Mouse (Mus musculus): ENCODE results near the gene Shroom3.
"Not testable (repeated sequence)": the region's sequence is repeated elsewhere in the genome, so short reads cannot be mapped to it uniquely, and the experiment has no call there.

Shroom3 gene

GRCm38 (mm10) chr5:92896725-92897280 lies 213.6 kb downstream of the Shroom3 start:
- DNase-seq (ENCODE audit: low spot score), result no peak

- DNase-seq (ENCODE audit: low spot score), result peak; percentile 80
Measured at GRCm38 (mm10) chr5:92897766-92898745, 214.8 kb downstream of the Shroom3 start.

DNA sequence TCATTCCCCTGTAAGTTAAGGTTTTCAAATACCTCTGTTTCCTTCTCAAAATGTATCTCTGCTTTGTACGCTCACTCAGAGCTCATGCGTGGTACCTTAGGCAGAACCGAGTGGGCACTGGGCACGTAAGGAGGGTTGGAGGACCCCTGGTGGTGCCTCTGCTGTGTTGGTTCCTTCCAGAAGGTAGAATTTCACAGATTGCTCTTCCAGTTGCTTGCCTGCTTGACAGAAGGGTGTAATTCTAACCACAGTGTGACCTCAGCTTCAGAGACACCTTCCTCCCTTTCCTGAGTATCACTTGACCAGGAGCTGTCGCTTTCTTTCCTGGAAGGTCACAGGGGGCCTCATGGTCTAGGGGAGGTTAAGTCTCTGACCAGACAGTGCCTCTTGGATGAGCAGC lies 217.2 kb downstream of the Shroom3 start:
- DNase-seq (ENCODE audit: low spot score), result no peak

- DNase-seq (ENCODE audit: low spot score), result no peak
Measured at GRCm38 (mm10) chr5:92901870-92902269, 218.6 kb downstream of the Shroom3 start.

DNA sequence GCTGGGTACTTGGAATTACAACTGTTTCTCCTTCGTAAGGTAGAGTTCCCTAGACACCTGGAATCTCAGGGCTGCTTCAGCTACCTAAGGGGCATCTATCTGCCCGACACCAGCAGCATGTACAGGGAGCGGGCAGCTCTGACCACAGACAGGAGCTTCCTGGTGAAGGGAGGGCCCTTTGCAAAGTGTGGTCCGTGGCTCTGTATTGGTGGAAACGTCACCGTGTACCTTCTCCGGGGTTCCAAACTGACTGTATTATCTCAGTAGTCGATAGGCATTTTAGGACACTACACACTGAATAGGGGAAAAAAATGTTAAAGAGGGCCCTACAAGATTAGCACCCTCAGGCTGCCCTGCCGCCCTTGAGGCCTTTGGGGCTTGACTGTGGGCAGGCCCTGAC lies 221.9 kb downstream of the Shroom3 start:
- DNase-seq (ENCODE audit: low spot score), result no peak

DNA sequence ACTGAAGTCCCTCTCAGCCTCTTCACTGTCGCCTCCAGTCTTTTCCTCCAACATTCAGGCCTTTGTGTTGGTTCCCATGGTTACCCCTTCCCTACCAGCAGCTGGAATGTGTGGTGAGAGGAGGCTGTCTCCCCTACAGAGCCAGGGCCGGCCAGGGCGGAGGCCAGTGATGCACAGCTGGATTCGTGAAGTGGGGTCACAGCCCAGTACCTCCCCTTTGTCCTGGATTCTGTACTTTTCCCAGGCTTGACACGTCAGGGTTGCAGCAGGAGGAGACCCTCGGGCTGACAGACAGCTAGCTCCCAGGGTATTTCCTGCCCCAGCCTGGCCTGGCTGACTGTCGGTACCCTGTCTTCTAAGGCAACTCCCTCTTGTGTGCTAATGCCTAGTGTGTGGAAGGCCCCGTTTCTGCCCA lies 222.4 kb downstream of the Shroom3 start:
- no peak for DNase-seq (ENCODE audit: low spot score)

GRCm38 (mm10) chr5:92908227-92908626 lies 225.0 kb downstream of the Shroom3 start:
- no peak for DNase-seq (ENCODE audit: low spot score)

GRCm38 (mm10) chr5:92910838-92911237 lies 227.6 kb downstream of the Shroom3 start:
- DNase-seq (ENCODE audit: low spot score), result no peak

- no peak for DNase-seq (ENCODE audit: low spot score)
Measured at GRCm38 (mm10) chr5:92915421-92915820, 232.2 kb downstream of the Shroom3 start.

GRCm38 (mm10) chr5:92917755-92918154 lies 234.5 kb downstream of the Shroom3 start:
- DNase-seq (ENCODE audit: low spot score), result no peak

DNA sequence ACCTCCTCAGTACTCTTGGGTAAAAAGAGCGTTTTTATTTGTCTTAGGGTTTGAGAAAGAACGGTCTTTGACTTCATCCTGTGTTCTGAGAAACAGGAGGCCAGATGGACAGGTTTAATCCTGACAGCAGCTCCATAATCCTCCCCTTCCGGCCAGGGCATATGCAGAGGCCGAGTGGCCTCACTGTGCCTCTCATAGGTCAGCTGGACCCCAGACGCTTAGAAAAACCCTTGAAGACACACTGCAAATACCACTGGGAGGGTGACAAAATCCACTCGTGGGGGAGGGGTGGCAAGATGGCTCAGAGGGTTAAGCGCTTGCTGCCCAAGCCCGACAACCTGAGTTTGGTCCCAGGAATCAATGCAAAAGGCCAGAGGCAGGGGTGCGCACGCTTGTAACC lies 234.9 kb downstream of the Shroom3 start:
- no peak for DNase-seq (ENCODE audit: low spot score)

GRCm38 (mm10) chr5:92918866-92919265 lies 235.6 kb downstream of the Shroom3 start:
- no peak for DNase-seq (ENCODE audit: low spot score)

- DNase-seq (ENCODE audit: low spot score), result no peak
Measured at GRCm38 (mm10) chr5:92919390-92919789, 236.2 kb downstream of the Shroom3 start.

DNA sequence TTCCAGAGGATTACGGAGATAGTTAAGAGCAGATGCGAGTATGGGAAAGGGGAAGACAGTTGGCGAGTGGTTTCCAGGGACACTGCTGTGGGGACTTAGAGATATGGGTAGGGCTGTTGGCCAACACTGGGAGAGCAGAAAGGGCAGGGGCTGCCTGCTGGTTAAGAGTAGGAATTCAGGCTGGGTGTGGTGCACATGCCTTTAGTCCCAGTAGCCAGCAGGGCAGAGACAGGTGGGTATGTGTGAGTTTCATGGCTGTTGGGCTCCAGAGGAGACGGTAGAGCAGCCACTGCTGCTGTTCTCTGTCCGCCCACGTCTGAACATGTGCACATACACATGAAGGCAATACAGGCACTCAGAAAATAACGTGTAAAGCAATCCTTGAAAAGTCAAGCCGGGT lies 237.7 kb downstream of the Shroom3 start:
- DNase-seq (ENCODE audit: low spot score), result no peak

DNA sequence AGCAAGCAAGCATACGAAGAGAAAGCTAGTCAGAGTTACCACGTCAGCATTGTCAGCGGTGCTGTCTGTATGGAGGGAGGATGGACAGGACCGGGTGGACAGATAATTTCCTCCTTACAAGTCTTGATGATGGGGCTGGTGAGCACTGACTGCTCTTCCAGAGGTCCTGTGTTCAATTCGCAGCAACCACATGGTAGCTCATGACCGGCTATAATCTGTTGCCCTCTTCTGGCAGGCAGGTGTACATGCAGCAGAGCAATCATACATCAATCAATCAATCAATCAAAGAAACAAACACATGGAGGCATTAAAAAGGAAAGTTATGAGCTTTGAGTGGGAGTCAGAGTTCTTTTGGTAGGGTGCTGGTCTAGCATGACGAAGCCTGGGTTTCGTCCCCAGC lies 238.5 kb downstream of the Shroom3 start:
- no peak for DNase-seq (ENCODE audit: low spot score)

GRCm38 (mm10) chr5:92922981-92923380 lies 239.7 kb downstream of the Shroom3 start:
- DNase-seq (ENCODE audit: low spot score), result not testable (repeated sequence)

DNA sequence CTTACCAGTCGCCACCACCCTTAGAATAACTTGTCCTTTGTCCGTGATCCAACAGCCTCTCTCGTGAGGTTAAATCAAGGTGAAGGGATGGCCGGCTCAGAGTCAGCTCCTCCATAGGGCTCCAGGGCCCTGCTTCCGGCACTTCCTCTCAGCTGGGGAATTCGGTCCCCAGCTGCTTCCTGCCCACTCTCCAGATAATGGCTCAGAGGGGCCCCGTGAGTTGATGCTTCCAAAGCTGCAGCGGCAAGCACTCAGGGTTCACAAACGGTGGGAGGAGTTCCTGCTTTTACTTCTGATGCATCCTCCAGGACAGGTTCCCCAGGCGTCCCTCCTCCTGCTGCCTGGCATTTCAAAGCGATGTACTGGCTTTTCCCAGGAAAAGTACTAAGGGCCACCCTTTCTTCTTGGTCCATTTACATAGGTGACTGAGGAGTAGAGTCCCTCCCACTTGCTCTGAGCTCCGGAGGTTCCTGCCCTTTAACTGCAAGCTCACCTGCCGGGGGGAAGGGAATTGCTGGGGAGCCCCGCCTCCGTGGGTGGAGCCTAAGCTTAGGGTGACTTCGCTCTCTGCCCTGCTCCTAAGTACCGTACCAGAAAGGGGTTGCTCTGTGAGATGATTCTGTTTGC lies 241.7 kb downstream of the Shroom3 start:
- peak; percentile 57 for DNase-seq (ENCODE audit: low spot score)

DNA sequence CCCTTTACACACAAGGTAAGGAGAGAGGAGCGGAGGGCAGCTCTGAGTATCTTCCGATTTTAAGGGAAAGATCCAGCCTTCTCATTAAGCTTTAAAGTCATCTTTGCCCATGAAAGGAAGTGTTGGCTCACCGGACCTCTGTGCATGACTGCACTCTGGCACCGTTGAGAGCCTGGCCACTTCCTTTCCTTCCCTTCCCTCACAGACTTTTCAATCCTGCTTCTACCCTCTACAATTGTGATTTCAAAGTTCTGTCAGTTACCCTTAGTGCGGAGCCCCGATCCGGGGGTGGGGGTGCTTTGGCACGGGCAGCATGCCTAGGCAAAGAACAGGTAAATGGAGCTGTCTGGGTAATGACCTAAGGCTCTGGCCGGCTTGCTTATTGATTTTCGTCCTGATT lies 244.4 kb downstream of the Shroom3 start:
- no peak for DNase-seq (ENCODE audit: low spot score)

DNA sequence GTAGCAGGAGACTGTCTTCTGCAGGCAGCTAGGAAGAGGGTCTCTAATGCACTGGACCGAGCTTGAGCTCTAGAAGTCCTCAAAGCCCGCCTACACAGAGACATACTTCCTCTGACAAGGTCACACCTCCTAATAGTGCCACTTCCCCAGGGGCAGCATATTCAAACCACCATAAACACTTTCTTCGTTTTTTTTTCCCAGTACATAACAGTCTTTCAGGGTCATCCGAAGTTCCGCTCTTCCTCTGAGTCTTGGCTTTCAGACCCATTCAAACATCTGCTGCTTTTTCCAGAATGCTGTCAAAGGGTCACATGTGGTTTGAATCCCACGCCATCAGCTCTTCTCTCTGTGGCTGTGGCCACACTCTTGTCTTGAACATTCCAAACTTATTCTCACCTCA lies 247.3 kb downstream of the Shroom3 start:
- DNase-seq (ENCODE audit: low spot score), result no peak

DNA sequence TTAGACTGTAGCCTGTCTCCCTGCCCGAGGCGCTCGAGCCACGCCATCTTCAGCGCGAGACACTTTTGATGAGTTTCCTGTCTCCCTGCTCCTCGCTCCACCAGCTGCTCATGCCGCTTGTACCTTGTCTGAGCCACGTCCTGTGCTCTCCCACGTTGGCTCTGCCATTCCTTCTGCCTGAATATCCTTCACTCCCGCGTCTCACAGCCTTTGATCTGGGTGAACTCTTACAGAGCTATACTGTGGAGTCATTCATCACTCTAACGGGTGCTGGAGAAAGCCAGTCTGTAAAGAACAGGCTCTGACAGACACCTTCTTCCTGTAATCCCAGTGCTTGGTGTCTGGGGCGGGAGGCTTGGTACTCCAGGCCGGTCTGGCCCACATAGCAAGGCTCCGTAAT lies 248.1 kb downstream of the Shroom3 start:
- DNase-seq (ENCODE audit: low spot score), result no peak

- DNase-seq (ENCODE audit: low spot score), result no peak
Measured at GRCm38 (mm10) chr5:92933010-92933409, 249.8 kb downstream of the Shroom3 start.

DNA sequence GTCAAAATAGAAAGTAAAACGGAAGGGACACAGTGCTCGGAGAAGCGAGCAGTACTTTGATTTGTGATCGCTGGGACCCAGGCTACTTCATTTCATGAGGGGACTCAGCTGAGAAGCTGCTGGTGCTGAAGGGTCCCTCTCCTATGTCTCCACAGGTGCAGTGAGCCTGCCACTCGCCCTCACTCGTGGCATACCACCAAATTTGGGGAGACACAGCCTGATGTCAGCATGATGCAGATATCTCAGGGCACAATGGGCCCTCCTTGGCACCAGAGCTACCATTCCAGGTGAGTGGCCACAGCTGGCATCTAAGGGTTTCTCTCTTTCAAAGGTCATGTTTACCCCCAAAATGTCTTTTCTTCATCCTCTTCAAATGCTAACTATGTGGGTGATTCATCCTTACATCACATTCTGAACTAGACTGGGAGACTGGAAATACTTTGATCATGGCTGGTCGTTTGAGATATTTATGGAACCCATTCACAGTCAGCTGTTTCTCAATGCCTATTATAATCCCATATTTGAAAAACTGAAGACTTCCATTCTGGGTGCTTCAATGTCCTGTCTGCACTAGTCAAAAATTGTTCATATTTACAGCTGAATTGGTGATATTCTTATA lies 250.5 kb downstream of the Shroom3 start:
- DNase-seq (ENCODE audit: low spot score), result no peak

Data from testis, postnatal 10 days (tissue).